Mouse (Mus musculus) kidney, adult 11 months (tissue): Measurements from ENCODE around the gene Irgc1.
"Not testable (repeated sequence)": the region's sequence is repeated elsewhere in the genome, so short reads cannot be mapped to it uniquely, and the experiment has no call there.

Source experiments
- DNase-seq: peaks from one replicate; pipeline ENCODE4 v3.0.0; 2022

The Irgc1 gene

GRCm38 (mm10) chr7:24451855-24452311, at the start of gene Irgc1:
Gene Irgc1 (minus strand): TSS chr7:24452297.
- DNase-seq: no peak

GRCm38 (mm10) chr7:24501492-24501891, 49.4 kb upstream of the Irgc1 start:
- no peak for DNase-seq

- no peak for DNase-seq
Observed at GRCm38 (mm10) chr7:24500929-24501328, 48.8 kb upstream of the Irgc1 start.

- peak; percentile 58 for DNase-seq
Observed at GRCm38 (mm10) chr7:24499856-24500577, 47.9 kb upstream of the Irgc1 start.

- no peak for DNase-seq
Observed at GRCm38 (mm10) chr7:24488303-24488702, 36.2 kb upstream of the Irgc1 start.

GRCm38 (mm10) chr7:24487403-24487802, 35.3 kb upstream of the Irgc1 start:
- no peak for DNase-seq

GRCm38 (mm10) chr7:24486654-24487130, 34.6 kb upstream of the Irgc1 start:
- DNase-seq: no peak

- no peak for DNase-seq
Observed at GRCm38 (mm10) chr7:24485481-24485880, 33.4 kb upstream of the Irgc1 start.

- DNase-seq: not testable (repeated sequence)
Observed at GRCm38 (mm10) chr7:24483291-24483690, 31.2 kb upstream of the Irgc1 start.

GRCm38 (mm10) chr7:24482208-24483020, 30.3 kb upstream of the Irgc1 start:
- no peak for DNase-seq

- peak; percentile 78 for DNase-seq
Observed at GRCm38 (mm10) chr7:24481474-24482207, 29.5 kb upstream of the Irgc1 start, which contains the start of gene Cadm4. Gene Cadm4 (plus strand): TSS chr7:24482023.

GRCm38 (mm10) chr7:24480986-24481473, 28.9 kb upstream of the Irgc1 start:
- DNase-seq: no peak

GRCm38 (mm10) chr7:24480121-24480941, 28.2 kb upstream of the Irgc1 start:
- no peak for DNase-seq

GRCm38 (mm10) chr7:24479685-24480084, 27.6 kb upstream of the Irgc1 start:
- DNase-seq: no peak

- no peak for DNase-seq
Observed at GRCm38 (mm10) chr7:24478911-24479310, 26.8 kb upstream of the Irgc1 start.

- DNase-seq: no peak
Observed at GRCm38 (mm10) chr7:24476856-24477255, 24.8 kb upstream of the Irgc1 start.

GRCm38 (mm10) chr7:24476338-24476737, 24.2 kb upstream of the Irgc1 start:
- DNase-seq: no peak

- DNase-seq: no peak
Observed at GRCm38 (mm10) chr7:24474811-24475506, 22.9 kb upstream of the Irgc1 start.

GRCm38 (mm10) chr7:24473913-24474529, 21.9 kb upstream of the Irgc1 start:
- DNase-seq: peak; percentile 36

- no peak for DNase-seq
Observed at GRCm38 (mm10) chr7:24472937-24473336, 20.8 kb upstream of the Irgc1 start.

- no peak for DNase-seq
Observed at GRCm38 (mm10) chr7:24472442-24472841, 20.3 kb upstream of the Irgc1 start.
